Comparison of ENCODE assay signal across 10 mouse cellular contexts in the genomic region with DNA sequence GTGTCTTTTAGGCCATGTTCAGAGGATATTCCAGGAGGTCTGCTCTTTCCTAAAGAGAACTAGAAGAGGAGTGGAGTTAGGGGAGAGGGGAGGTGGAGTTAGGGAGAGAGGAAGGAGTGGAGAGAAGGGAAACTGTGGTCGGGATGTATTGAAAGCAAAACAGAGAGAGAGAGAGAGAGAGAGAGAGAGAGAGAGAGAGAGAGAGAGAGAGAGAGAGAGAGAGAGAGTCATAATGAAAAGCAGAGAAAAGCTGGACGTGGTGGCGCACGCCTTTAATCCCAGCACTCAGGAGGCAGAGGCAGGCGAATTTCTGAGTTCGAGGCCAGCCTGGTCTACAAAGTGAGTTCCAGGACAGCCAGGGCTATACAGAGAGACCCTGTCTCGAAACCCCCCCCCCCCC. TPM values are rescaled to one million over a fixed set of nuclear protein-coding genes. Genes with fewer than 3 reads are reported as not detected.
"Had no signal": no experiment of that assay in that cellular context is flagged by ENCODE, and none has a peak within 500 bp of the region (broad histone marks: within the 10 kb centered on the region; RNA-seq: fewer than 3 reads in every experiment).

No protein-coding gene starts in this region.

RNA-seq across cellular contexts. Expression of gene Ccl5, which starts 20.7 kb away (rescaled TPM):
- polyA plus RNA-seq: neural tube, embryonic 13.5 days; neural tube, embryonic 14.5 days; neural tube, embryonic 15.5 days had no signal

RNA-seq across cellular contexts. Expression of gene Heatr9, which starts 29.1 kb away (rescaled TPM):
- total RNA-seq: neutrophil, adult 5-6 weeks had no signal
- polyA plus RNA-seq: neural tube, embryonic 13.5 days; neural tube, embryonic 14.5 days; neural tube, embryonic 15.5 days; small intestine, adult 2 months; stomach, embryonic 14.5 days; stomach, embryonic 15.5 days; stomach, embryonic 16.5 days; stomach, postnatal 0 days; thymus, postnatal 0 days had no signal
